Mouse (Mus musculus) adrenal gland, postnatal 10 days (tissue): ENCODE data around the gene Skap1. TPM values are rescaled to one million over a fixed set of nuclear protein-coding genes. Genes with fewer than 3 reads are reported as not detected.

ENCODE experiments used
- DNase-seq: peaks from one replicate; pipeline ENCODE4 v3.0.0; 2021; ENCODE audit warnings: mixed read lengths
- total RNA-seq, 2 experiments: library from RNA; stranded (reverse); gene quantifications; 2 replicates each; pipeline ENCODE4 v1.2.3; 2021

Skap1 gene
- total RNA-seq, 2 experiments from 2014 or later: 4.7 to 7.6 TPM

- peak; percentile 85 for DNase-seq
These were observed 320.5 kb downstream of the Skap1 start for GRCm38 (mm10) chr11:96784847-96785246.

DNA sequence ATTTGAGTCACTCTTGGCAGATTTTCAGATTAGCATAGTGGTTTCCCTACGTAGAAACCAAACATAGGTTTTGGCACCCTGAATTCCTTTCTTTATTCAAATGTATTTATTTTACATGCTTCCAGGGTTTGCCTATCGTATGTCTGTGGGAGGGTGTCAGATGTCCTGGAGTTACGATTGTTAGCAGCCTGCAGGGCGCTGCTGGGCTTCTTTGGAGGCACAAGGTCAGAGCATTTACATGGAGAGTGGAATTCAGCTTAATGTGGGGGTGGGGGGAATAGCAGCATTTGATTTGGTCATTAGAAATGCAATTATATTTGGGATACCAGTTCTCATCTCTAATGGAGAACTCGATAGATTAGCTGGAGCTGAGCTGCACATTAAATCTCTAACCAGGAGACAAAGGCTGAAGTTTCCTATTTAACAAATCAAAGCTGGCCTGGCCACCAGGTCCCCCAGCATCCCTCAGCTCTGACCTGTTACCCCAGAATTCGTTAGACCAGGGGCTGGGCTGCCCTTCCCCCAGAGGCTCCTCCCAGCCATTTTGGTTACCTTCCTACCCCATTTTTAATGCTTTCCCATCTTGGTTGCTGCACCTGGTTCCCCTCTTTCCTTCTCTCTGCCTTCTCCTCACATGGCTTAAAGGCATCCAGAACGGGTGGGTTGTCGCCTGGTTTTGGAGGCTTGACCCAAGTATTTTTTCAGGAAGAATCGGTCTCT, 322.5 kb downstream of the Skap1 start:
- no peak for DNase-seq

- DNase-seq: peak; percentile 94
These were observed 324.7 kb downstream of the Skap1 start, which contains the start of gene Cbx1 for GRCm38 (mm10) chr11:96788871-96789795. Cbx1 (plus strand) TSS chr11:96789127.

GRCm38 (mm10) chr11:96789990-96790389, 325.6 kb downstream of the Skap1 start:
- no peak for DNase-seq

DNA sequence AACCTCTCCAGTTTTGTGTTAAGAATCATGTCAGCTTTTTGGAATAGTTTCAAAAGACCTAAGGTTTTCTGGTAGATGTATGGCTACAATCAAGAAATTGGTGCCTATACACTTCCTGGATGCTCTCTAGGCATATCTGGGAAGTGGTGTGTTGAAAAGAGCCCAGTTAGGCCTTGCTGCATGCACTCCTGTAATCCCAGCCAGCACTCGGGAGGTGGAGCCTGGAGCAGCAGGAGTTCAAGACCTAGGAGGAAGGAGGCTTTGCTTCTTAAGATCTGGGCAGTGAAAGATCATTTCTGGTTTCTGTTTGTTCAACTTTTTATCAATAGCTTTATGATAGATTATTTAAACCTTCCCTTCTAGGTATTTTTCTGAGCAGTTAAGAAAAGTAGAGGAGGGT, 326.3 kb downstream of the Skap1 start:
- DNase-seq: no peak

- no peak for DNase-seq
These were observed 331.1 kb downstream of the Skap1 start for GRCm38 (mm10) chr11:96795491-96795890.

- DNase-seq: no peak
These were observed 331.7 kb downstream of the Skap1 start for GRCm38 (mm10) chr11:96796081-96796480.

DNA sequence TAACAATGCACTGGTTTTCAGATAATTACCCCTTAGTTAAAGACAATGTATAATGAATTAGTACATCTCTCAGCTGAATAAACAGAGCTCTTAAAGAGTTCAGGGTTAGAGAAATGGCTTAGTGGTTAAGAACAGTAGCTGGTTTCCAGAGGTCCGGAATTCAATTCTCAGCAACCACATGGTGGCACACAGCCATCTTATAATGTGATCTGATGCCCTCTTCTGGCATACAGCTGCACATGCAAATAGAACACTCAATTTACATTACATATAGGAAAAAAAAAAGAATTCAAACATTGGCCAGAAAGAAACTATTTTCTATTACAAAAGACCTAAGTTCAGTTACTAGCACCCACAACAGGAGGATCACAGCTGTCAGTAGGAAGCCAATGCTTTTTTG, 332.2 kb downstream of the Skap1 start:
- no peak for DNase-seq

DNA sequence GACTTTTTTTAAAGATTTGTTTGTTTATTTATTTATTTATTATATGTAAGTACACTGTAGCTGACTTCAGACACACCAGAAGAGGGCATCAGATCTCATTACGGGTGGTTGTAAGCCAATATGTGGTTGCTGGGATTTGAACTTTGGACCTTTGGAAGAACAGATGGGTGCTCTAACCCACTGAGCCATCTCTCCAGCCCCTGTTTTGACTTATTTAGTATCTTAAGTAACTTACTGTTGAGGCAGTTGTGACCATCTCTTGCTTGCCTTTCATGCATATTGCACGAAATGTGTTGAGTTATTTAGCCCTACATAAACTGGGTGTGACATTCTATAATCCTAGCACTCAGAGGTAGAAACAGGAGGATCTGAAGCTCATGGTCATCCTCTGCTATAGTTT, 335.1 kb downstream of the Skap1 start:
- DNase-seq: no peak

DNA sequence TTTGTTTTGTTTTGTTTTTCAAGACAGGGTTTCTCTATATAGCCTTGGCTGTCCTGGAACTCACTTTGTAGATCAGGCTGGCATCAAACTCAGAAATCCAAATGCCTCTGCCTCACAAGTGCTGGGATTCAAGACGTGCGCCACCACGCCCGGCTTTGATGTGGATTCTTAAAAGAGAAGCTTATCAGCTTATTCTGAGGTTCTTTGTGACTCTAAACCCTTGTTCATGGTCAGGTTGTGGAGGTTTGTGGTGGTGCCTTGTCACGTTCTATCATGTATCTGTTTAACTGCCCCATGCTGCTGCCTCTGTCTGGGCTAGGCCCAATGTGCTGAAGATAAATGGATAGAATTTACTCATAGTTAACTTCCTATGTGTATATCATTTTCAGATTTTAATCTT, 341.2 kb downstream of the Skap1 start:
- DNase-seq: no peak

GRCm38 (mm10) chr11:96808066-96808465, 343.7 kb downstream of the Skap1 start:
- DNase-seq: no peak

Other genes with a start within 250 kb of the Skap1 start
- gene Hoxb9, start 193.1 kb upstream of the Skap1 start, total RNA-seq: 10 to 100 TPM; 55.7 to 73.6 TPM
- 10 to 100 TPM; 38.5 to 44.0 TPM for gene Hoxb8, start 182.7 kb upstream of the Skap1 start, total RNA-seq
- gene Hoxb7, start 178.0 kb upstream of the Skap1 start, total RNA-seq: 10 to 100 TPM; 27.3 to 27.7 TPM
- 10 to 100 TPM; 23.6 to 29.8 TPM for gene Hoxb6, start 172.1 kb upstream of the Skap1 start, total RNA-seq
- gene Hoxb5, start 161.3 kb upstream of the Skap1 start, total RNA-seq: 10 to 100 TPM; 12.1 to 17.1 TPM
- gene Hoxb4, start 146.3 kb upstream of the Skap1 start, total RNA-seq: 10 to 100 TPM in 1 of 2 experiments, 1 to 10 TPM in 1; 8.4 to 15.9 TPM
- gene Hoxb3, start 141.3 kb upstream of the Skap1 start, total RNA-seq: 10 to 100 TPM; 13.7 to 24.8 TPM
- gene Hoxb2, start 114.1 kb upstream of the Skap1 start, total RNA-seq: 10 to 100 TPM; 16.3 to 16.7 TPM
- gene Hoxb1, start 98.8 kb upstream of the Skap1 start, total RNA-seq: not detected